Mouse (Mus musculus) left cerebral cortex, postnatal 4 days (tissue): ENCODE measurements around the gene Txndc15. TPM values are rescaled to one million over a fixed set of nuclear protein-coding genes. Genes with fewer than 3 reads are reported as not detected.
A peak's percentile ranks its signal among the peaks of the same experiment; 100 is the strongest.
"Not testable (repeated sequence)": the region's sequence is repeated elsewhere in the genome, so short reads cannot be mapped to it uniquely, and the experiment has no call there.

Source experiments
- DNase-seq: peaks from one replicate; pipeline ENCODE4 v3.0.0-alpha.2; 2022
- intact Hi-C: fragments of 180-260 bp; cut with DNase I; formaldehyde crosslinking; loops from one replicate; pipeline ENCODE4 v1.15.1; 2025
- total RNA-seq, 2 experiments: library from RNA; stranded (reverse); gene quantifications; 2 replicates each; pipeline ENCODE4 v1.2.3; 2021

Gene Txndc15
- 10 to 100 TPM; 58.7 to 59.5 TPM for total RNA-seq

DNA sequence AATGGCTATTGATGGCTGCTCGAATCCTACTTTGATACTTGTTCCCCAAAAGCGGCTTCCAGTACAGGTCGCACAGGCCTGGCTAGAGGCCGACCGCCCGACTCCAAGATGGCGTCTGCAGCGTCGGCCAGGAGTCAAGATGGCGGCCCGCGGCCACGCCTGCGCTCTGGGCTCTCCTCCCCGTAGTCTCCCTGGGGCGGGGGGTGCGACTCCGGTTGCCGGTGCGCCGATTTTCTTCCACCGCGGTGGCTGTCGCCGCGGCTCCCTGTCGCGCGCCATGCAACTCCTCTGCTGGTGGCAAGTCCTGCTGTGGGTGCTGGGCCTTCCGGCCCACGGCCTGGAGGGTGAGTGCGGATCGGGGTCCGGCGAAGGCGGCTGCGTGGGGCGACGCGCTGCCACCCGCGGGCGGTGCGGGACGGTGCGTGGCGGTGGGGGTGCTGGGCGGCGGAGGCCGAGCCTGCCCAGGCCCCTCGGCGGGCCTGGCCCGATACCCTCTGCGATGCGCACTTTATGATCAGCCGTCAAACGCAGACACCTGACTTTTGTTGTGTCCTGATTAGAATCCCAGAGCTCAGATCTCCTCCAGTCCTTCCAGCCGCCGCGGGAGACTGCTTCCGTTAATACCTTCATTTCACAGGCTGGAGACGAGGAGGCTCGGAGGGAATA is at the start of gene Txndc15:
Txndc15 (plus strand) TSS at position 150 of the 666 bp plus-strand sequence.
- intact Hi-C loops = loop anchor here (10.0 kb wide), 1 partner anchor 360 kb away; no protein-coding TSS in a partner anchor
- DNase-seq = peak; percentile 88

DNA sequence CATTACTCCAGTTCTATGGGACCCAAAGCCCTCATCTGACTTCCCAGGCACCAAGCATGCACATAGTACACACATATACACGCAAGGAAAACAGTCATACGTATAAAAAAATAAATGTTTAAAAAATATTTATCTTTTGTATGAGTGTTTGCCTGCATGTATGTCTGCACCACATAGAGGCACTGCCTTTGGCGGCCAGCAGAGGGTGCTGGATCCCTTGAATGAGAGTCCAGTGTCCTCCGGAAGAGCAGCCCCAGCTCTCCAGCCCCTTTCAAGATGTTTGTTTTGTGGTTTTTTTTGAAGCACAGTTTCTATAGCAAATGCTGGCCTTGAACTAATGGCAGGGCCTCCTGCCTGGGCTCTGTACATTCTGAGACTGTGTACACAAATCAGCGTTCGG is 45.9 kb upstream of the Txndc15 start:
- DNase-seq = peak; percentile 49
- intact Hi-C loops = no loop called here

DNA sequence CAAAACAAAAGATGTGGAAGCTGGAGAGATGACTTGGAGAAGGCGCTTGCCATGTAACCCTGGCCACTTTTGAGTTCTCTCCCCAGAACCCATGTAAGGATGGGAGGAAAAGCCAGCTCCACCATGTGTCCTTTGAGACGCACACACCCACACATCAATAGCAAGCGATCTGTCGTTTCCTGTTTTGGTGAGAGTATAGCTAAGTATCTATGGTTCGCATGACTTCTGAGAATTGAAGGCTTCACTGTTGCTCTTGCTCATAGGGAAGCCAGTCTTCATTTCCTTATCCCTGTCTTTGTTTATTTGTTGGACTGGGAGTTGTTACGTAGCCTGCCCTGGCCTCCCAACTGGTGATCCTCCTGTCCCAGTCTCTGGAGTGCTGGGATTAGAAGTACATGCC is 41.7 kb upstream of the Txndc15 start:
- intact Hi-C loops = no loop called here
- DNase-seq = no peak

DNA sequence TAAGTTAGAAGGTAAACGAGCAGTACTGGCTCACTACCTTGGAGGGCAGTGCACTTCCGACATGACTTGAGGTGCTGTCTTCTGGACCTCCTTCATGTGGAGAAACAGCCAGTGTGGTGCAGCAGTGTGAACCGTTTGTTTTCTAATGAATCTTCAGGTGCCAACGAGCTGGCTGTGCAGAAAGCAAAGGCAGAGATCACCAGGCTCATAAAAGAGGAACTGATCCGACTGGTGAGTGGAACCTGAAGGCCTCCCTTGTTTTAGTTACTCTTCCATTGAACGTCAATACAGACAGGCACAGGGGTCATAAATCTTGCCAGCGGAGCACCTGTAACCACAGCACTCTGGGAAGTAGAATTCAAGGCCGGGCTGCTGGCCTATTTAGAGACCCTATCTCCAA is 37.1 kb upstream of the Txndc15 start:
- no peak for DNase-seq
- intact Hi-C loops = loop anchor here (5.0 kb wide), 1 partner anchor 35 kb away; no protein-coding TSS in a partner anchor

DNA sequence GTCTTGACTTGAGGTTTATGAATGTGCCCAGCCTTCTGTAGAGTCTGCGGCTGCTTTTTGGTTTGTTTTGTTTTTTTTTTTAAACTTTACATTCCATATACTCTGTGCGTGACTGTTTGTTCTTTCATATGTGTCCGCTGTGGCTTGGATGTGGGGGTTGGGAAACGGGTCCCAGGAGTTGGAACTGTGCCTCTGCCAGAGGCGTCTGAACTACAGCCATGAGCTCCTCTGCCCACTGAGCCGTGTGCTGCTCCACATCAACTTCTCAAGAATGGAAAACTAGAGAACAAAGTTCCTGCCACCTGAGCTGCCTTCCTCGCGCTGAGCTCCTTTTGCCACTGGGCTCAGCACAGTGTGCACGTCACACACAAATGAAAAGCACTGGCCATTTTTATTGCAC is 32.2 kb upstream of the Txndc15 start:
- intact Hi-C loops = no loop called here
- no peak for DNase-seq

DNA sequence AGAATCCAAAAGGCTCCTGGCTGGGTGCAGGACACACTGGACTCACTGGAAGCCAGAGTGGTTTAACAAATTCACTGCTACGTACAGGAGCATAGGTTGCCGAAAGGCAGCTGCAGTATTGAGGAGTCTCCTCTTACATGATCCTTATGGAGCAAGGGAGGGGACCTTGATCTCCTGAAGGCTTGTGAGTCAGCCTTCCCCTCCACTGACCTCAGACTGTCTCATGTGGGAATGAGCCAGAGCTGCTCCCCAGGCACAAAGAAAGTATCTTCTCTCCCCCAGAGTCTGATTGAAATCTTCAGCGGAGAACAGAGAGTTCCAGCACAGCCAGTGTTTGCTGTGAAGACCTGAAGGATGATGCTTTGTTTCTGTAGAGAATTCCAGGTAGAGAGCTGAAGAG is 30.9 kb upstream of the Txndc15 start:
- intact Hi-C loops = no loop called here
- no peak for DNase-seq

DNA sequence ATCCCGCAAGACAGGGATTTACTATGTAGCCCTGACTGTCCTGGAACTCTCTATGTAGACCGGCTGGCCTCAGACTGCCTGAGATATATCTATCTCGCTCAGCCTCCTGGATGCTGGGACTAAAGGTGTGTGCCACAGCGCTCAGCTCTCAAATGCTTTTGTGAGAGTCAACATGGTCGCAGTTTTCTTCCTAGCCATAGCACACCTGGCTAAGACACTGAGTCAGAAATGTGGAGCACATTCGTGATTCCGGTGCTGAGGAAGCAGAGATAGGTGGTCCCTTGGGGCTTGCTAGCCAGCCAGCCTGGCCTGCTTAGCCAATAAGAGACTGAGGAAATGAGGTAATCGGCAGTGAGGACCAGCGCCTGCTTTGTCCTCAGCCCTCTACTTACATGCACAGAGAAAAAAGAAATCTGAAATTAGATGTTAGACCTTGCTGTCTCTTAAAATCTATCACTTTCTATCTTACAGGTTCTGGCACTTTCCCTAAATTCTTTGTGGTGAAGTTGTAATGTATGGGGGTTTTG is 28.3 kb upstream of the Txndc15 start:
- intact Hi-C loops = no loop called here
- no peak for DNase-seq

DNA sequence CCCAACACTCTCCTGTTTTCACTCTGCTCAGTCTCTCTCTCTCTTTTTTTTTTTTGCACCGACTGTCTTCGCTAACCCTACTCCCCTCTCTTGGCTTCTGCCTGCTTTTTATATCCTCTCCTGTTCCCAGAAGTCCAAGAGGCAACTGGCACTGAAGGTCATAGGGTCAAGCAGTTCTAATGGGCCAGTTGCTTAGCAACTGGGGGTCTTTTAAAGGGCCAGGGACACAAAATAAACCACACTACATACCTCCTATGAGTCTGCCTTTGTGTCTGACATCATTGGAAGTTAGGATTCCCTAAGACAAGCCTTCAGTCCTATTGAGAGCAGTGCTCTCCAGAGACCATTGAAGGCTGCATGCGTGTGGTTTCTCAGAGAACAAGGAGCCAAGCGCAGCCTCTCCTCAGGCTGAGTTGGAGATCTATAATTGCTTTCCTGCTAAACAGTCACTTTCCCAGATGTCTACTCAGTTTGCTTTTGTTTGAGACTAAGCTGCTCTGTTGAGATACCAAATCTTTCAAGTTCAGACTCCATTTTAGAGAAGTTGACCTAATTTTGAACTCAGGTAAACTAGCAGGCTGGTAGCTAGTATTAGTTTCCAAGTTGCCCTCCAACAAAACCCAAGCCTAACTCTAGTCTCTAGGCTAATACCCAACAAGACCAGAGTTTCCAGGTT is 26.4 kb upstream of the Txndc15 start:
- intact Hi-C loops = no loop called here
- DNase-seq = no peak

DNA sequence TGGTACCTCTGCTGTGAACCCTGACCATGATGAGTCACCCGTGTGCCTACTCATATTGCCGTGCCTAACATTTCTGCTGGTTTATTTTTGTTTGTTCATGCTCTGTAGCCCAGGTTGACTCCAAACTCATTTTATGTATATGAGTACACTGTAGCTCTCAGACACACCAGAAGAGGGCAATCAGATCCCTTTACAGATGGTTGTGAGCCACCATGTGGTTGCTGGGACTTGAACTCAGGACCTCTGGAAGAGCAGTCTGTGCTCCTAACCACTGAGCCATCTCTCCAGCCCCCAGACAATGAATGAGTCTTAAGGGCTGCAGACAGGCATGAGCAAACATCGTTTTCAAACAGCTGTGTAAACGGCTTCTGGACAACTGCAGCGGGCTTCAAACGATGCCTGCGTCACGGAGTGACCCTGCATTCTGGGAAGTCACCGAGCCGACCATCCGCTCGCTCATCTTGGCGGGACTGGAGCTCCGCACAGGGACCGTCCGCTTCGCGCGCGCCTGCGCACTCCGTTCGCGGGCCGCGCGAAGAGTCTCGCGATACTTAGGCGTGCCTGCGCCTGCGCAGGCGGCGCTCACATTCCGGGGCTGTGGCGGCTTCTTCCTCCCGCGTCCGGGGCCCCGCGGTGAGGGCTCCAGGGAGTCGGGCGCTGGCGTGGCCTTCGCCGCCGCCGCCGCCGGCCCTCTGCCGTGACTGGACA is 21.8 kb upstream of the Txndc15 start, which contains the start of gene B230219D22Rik:
B230219D22Rik (plus strand) TSS at position 590 of the 708 bp plus-strand sequence.
- intact Hi-C loops = no loop called here

DNA sequence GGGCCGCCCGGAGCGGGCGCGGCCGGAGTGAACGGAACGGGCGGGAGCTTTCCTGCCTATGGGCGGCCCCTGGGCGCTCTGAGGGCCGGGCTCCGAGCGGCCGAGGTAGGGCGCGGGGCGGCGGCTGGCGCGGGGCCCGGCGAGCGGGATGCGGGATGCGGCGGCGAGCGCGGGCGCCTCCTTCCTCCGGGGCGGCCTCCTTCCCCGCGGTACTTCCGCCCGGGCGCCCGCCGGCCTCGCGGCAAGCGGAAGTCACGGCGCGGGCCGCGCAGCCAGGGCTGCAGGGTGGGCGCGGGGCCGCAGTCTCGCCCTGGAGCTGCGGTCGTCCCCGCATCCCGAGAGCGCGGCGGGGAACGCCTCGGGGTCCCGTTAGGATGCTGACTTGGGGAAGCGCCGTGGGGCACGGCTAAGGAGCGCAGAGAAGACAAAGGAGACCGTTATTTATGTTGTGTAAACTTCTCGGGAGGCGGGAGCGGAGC is 21.2 kb upstream of the Txndc15 start:
- DNase-seq = no peak
- intact Hi-C loops = no loop called here

More for the DNA sequence above, 21.8 kb upstream of the Txndc15 start, which contains the start of gene B230219D22Rik:
- peak; percentile 94 for DNase-seq

DNA sequence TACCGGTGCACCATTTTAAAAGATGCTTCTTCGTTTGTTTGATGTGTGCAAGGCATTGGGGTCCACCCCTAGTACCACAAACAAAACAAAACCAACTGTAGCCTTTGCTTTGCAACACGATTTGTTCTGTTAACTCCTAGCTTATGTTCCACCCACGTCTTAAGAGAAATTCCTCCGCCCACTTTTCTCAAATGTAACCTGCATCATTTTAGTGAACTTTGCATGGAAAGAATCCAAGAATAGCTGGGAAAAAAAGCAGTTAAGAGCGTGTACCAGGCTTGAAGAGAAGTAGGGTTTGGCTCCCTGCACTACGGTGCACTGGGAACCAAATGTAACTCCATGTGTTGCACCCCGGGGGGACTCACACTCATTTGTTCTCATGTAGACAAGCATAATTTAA is 20.3 kb upstream of the Txndc15 start:
- no peak for DNase-seq
- intact Hi-C loops = no loop called here

DNA sequence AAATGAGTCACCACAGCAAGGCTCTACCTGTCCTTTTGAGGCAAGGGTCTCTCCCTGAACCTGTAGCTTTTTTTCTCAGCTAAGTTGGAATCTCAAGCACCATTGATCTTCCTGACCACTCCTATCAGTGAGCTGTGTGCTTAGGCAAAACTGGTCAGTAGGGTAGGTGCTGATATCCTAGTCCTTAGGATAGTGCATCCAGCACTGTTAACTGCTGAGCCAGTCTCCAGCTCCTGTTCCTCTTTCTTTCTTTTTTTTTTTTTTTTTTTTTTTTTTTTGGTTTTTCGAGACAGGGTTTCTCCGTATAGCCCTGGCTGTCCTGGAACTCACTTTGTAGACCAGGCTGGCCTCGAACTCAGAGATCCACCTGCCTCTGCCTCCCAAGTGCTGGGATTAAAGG is 18.5 kb upstream of the Txndc15 start:
- intact Hi-C loops, DNase-seq: not testable (repeated sequence)

DNA sequence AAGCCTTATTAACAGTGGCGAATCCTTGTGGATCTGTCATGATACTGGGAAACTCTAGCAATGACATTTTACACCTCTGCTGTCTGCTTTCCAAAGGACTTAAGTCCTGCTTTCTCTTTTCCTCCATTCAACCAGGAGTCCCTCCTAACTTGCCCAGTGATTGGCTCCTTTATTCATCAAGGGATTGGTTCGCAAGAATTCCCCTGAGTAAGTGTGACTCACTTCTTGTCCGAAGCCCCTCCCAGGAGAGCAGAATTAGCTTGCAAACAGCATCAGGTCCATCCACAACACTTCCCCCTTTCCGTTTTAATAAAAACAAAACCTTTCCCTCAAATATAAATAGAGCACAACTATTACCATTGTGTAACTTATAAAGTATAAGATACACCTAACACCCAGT is 10.1 kb upstream of the Txndc15 start:
- intact Hi-C loops = no loop called here
- no peak for DNase-seq

DNA sequence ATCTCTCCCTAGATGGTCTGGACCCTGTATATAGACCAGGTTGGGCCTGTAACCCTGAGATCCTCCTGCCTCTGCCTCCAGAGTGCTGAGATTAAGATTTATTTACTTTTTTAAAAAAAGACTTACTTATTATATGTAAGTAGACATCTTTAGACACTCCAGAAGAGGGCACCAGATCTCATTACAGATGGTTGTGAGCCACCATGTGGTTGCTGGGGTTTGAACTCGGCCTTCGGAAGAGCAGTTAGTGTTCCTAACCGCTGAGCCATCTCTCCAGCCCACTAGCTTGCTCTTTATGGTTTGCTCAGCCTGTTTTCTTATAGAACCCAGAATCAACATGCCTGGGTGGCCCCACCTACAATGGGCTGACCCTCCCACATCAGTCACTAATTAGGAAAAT is 1.6 kb upstream of the Txndc15 start:
- DNase-seq = no peak
- intact Hi-C loops = loop anchor here (10.0 kb wide), 1 partner anchor 362 kb away; no protein-coding TSS in a partner anchor

DNA sequence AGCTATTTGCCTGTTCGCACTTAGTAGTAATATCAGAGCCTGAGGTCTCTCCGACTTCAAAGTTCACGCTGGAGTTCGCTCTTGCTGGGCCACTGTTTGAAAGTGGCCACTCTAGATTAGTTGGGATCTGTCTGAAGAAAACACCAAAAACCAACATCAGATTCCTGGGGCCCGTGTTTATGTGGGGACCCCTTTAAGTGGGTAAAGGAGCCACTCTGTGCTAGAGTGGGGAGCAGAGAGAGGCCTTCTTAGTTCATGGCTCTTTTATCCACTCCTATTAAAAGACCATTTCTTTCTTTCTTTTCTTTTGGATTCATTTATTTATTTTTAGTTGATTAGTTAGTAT is 690 bp downstream of the Txndc15 start:
- intact Hi-C loops = loop anchor here (10.0 kb wide), 1 partner anchor 360 kb away; no protein-coding TSS in a partner anchor
- DNase-seq = no peak

DNA sequence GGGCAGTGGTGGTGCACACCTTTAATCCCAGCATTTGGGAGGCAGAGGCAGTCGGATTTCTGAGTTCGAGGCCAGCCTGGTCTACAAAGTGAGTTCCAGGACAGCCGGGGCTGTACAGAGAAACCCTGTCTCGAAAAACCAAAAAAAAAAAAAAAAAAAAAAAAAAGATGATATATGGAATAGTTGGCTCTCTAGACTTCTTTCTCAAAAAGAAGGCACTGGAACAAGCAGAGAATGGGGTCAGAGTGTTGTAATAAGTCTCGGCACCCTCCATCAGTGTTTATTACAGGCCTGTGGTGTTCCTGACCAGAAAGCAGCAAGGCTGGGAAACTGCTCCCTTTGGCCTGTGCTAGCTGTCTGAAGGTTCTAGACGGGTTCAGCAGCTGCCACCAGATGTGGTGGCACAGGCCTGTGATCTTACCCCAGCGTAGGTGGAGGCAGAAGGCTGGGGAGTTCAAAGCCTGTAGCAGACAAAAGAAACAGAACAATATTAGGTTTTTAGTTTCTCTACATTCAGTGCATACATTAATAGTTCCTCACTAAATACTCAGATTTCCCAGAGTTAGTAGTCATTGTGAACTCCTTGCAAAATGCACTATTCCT is 1.6 kb downstream of the Txndc15 start:
- DNase-seq = no peak
- intact Hi-C loops = loop anchor here (10.0 kb wide), 1 partner anchor 359 kb away; no protein-coding TSS in a partner anchor

DNA sequence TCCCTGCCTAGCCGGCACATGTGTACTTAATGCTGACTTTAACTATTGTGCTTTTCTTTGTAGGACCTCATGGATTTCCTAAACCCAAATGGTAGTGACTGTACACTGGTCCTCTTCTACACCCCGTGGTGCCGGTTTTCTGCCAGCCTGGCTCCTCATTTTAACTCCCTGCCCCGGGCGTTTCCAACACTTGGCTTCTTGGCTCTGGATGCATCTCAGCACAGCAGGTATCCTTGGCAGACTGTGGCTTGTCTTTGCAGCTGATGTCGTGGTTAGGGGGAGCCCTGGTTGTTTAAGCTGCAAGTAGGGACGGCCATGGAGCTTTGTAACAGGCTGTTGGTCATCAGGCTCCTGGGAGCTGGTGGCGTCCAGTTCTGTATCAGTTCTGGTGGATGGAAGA is 7.1 kb downstream of the Txndc15 start:
- peak; percentile 84 for DNase-seq
- intact Hi-C loops = no loop called here

DNA sequence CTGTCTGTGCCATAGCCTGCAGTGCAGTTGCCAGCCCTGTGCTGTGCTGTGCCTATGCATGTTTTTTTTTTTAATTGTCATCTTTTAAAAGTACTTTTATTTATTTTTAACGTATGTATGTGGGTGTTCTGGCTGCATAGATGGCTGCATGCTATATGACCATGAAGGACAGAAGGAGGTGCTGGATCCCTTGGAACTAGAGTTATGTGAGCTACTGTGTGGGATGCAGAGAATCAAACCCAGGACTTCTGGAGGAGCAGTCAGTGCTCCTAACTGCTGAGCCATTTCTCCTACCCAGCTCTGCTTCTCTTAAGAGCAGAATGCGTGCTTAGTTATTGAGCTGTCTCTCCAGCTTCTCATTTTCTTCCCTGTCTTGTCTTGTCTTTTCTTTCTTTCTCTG is 7.5 kb downstream of the Txndc15 start:
- DNase-seq = no peak
- intact Hi-C loops = no loop called here

DNA sequence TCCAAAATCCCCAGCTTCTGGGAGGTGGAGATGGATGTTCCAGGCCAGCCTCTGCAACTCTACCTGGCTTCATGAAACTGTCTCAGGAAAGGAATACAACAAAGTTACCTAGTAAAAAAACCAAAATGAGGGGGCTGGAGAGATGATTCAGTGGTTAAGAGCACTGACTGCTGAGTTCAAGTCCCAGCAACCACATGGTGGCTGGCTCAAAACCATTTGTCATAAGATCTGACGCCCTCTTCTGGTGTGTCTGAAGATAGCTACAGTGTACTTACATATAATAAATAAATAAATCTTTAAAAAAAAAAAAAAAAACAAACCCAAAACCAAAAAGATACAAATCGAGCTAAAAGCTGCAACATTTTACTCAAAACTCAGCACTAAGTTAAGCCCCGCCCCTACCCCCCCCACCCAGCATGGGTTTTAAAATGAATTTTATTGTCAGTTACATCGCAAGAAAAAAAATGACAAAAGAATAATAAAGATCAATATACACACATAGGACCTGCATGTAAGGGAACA is 12.2 kb downstream of the Txndc15 start:
- intact Hi-C loops = no loop called here
- DNase-seq = no peak

DNA sequence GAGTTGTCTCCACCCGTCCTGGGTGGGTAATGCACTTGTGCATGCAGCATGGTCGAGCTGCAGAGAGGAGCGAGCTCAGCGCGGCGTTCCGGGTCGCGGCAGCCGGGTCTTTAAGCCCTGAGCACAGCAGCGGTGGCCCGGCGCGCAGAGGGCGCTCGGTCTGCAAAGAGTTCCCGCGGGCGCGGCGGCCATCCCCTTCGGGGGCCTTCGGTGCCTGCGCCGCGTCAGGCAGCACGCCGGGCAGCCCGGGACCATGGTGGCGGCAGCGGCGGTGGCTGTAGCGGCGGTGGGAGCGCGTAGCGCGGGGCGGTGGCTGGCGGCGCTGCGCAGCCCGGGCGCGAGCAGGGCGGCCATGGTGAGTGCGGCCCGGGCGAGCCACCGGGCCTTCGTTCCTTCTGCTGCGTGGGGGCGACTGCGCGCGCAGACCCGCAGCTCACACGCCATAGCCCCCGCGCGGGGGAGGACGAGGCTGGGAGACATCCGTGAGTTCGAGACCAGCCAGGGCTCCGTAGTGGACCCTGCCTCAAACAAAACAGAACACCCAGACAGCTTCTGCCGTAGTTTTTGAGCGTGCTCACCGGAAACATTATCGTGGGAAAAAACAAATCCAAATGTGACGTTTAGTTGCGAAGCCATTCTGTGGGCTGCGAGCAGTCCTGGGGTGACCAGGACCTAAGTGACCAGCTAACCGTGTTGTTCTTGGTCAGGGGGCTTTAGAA is 12.8 kb downstream of the Txndc15 start, which contains the start of gene Pcbd2:
Pcbd2 (plus strand) TSS at position 249 of the 719 bp plus-strand sequence.
- intact Hi-C loops = no loop called here

More for the DNA sequence above, 12.8 kb downstream of the Txndc15 start, which contains the start of gene Pcbd2:
- peak; percentile 82 for DNase-seq
